Mouse (Mus musculus): ENCODE measurements around the gene Fxyd3.

DNA sequence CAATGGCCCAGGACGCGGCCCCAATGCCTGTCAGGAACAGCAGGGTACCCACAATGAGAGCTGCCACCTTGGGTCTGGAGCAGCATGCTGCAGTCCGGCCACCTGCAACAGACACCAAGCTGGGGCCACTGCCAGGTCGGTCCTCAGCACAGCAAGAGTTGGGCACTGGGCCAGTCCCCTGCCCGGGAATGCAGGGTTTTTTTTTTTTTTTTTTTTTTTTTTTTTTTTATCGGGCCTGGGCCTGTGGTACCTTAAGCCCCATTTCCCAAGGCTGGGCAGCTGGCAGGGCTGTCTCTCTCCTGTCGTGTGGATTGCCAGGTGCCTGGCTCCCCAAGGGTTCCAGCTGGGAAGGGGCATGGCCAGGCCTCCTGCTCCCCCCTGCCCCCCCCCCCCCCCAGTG lies 32.6 kb upstream of the Fxyd3 start:
- TF ChIP-seq CTCF (IDR thresholded peaks at IDR 0.05; ENCODE audit: extremely low read depth, insufficient read length, insufficient replicate concordance, low read depth, low read length) (no peak), POLR2A (IDR thresholded peaks at IDR 0.05; ENCODE audit: low read depth, low read length) (no peak)
